Mouse (Mus musculus) heart, embryonic 10.5 days (tissue): Measurements from ENCODE around the gene Padi1. TPM values are rescaled to one million over a fixed set of nuclear protein-coding genes. Genes with fewer than 3 reads are reported as not detected.

Experiments
- DNase-seq: peaks from one replicate; pipeline ENCODE4 v3.0.0-alpha.2; 2017; ENCODE audit warnings: low spot score
- H3K27ac ChIP-seq: fragments of 300-500 bp; sonication (generic); 2 replicates; pipeline ENCODE4 v1.5.1; 2016; ENCODE audit warnings: mild to moderate bottlenecking
- H3K27me3 ChIP-seq: fragments of 300-500 bp; sonication (generic); 2 replicates; pipeline ENCODE4 v1.6.1; 2016; ENCODE audit warnings: mild to moderate bottlenecking; ENCODE audit not compliant: poor library complexity, insufficient read depth, severe bottlenecking
- H3K36me3 ChIP-seq: fragments of 300-500 bp; sonication (generic); 2 replicates; pipeline ENCODE4 v1.6.1; 2016; ENCODE audit warnings: mild to moderate bottlenecking, moderate library complexity
- H3K4me1 ChIP-seq: fragments of 300-500 bp; sonication (generic); 2 replicates; pipeline ENCODE4 v1.6.1; 2016; ENCODE audit warnings: mild to moderate bottlenecking
- H3K4me3 ChIP-seq: fragments of 300-500 bp; sonication (generic); 2 replicates; pipeline ENCODE4 v1.5.1; 2016; ENCODE audit warnings: mild to moderate bottlenecking, moderate library complexity
- H3K9me3 ChIP-seq: fragments of 300-500 bp; sonication (generic); 2 replicates; pipeline ENCODE4 v1.6.1; 2016; ENCODE audit warnings: mild to moderate bottlenecking, moderate library complexity
- WGBS: fragments of 180-500 bp; shearing (Covaris S2); methylation state at CpG from one replicate; pipeline ENCODE4 v1.1.7; 2016; 5-methylcytosine and 5-hydroxymethylcytosine counted together
- polyA plus RNA-seq: library from polyadenylated mRNA; unstranded; fragments of >200 nt; fragmentation: Nextera tagmentation; extraction: Ambion mirVana; gene quantifications from 2 replicates; pipeline ENCODE4 v1.2.1, GENCODE M21; 2016

Padi1 gene
- polyA plus RNA-seq, 1 experiment from 2014 or later: 0.16 TPM

DNA sequence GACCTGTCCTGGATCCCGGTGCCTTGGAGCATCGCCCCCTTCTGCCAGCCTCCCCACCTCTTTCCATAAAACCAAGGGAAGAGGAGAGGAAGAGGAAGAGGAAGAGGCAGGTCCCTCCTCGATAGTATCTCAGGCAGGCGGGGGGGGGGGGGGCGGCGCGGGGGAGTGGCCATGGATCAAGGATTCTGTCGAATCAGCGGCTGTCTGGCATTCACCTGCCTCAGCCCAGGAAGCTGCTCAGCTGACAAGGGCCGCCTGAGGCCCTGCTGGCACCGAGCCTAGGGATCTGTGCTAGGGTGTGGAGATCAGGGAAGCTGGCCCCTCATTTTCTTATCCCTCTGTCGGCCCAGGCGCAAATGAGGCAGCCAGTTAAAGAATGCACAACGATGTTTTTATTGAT lies 33.0 kb downstream of the Padi1 start:
- Histone ChIP-seq H3K4me3 (peak overlapping the region; percentile 41), H3K36me3 (no peaks in the 10 kb centered on the region), H3K9me3 (no peaks in the 10 kb centered on the region), H3K27ac (peak overlapping the region; percentile 88), H3K27me3 (peaks cover 4% of the 10 kb centered on the region; the same call in 1 of the 2 replicates), H3K4me1 (peaks cover 76% of the 10 kb centered on the region)
- no peak for DNase-seq
- 10% methylated on average over 13 of the region's 14 CpGs for WGBS

DNA sequence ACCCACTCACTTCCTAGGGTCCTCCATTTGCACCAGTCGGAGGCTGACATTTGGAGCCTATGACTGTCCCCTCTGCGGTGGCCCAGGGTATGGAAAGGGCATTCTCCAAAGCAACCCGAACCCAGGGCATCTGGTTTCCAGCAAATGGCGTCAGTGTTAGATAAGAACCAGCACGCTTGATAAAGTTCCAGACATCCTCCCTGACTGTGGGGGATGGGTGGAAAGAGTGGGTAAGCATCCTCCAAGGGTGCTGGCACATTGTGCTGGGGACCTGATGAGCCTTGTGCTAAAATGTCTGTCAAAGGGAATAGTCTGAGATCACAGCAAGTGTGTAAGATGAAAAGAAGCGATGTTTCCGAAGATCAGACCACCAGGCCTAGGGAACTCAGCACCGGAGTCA lies 33.4 kb downstream of the Padi1 start:
- Histone ChIP-seq H3K4me3 (peak overlapping the region; percentile 41), H3K27ac (peak overlapping the region; percentile 88), H3K4me1 (peaks cover 76% of the 10 kb centered on the region), H3K36me3 (no peaks in the 10 kb centered on the region), H3K27me3 (peaks cover 8% of the 10 kb centered on the region; the same call in 1 of the 2 replicates), H3K9me3 (no peaks in the 10 kb centered on the region)
- WGBS: 10% methylated on average over 8 of the region's 8 CpGs
- DNase-seq: peak; percentile 81

DNA sequence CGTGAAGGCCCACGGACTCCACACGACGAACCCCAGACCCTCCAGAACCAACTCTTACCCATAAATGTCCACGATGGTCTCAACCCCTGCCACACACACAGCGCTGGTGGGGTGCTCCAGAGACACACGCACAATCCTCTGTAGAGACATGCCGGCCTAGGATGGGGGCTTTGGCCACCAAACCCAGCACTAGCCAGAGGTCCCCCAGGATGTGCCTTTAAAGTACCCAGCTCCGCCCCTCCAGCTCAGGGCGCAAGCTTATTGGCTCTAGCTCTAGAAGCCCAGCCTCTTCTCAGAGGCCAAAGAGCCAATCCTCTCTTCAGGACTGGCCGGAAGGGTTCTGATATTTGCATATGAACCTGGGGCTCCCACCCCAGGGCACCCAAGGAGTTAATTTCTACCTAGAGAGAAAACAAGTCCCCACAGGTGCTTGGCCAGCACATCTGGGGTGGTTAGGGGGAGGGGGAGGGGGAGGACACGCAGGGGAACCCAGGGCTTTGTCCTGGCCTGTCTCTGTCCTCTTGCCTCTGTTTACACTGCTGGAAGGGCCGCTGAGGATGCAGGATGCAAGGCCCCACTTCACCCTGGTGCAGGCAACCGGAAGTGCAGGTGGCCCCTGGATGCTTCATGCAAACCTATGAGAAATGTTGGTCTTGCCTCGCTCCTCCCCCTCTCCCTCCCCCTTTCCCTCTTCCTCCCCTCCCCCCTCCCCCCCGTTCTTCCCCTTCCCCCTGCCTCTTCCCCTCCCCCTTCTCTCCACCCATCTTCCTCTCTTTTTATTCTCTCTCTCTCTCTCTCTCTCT lies 34.9 kb downstream of the Padi1 start, which contains the start of gene Padi3:
TSS of gene Padi3 (minus strand) at position 191 of the 803 bp plus-strand sequence.
- peaks cover 61% of the 10 kb centered on the region for H3K4me1 ChIP-seq
- DNase-seq: no peak
- H3K9me3 ChIP-seq: no peaks in the 10 kb centered on the region
- no peaks in the 10 kb centered on the region for H3K36me3 ChIP-seq
- WGBS: 72% methylated on average over 16 of the region's 16 CpGs
- H3K27me3 ChIP-seq: peaks cover 8% of the 10 kb centered on the region; the same call in 1 of the 2 replicates
- H3K4me3 ChIP-seq: no peak within 1 kb of the TSS
- peak within 1 kb of the TSS; percentile 88 for H3K27ac ChIP-seq

DNA sequence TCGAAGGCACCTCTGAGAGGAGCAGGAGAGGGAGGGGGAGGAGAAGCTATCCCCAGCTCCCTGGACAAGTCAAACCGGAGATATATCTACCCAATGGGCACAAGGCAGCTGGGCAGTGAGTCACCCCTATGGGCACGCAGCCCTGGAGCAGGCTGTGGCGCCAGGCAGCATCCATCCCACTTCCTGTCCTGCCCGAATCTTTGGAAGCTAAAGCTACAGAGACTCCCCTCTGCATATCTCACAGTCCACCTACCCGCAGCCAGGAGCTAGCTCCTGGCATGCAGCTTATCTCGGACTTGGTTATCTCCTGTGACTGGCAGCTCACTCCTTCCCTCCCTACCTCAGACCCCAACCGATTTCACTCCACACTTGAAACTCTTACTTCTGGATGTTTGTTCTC lies 36.5 kb downstream of the Padi1 start:
- peaks cover 8% of the 10 kb centered on the region; the same call in 1 of the 2 replicates for H3K27me3 ChIP-seq
- peaks cover 51% of the 10 kb centered on the region for H3K4me1 ChIP-seq
- peak overlapping the region; percentile 42; the same call in 1 of the 2 replicates for H3K27ac ChIP-seq
- no peak overlapping the region for H3K4me3 ChIP-seq
- H3K36me3 ChIP-seq: no peaks in the 10 kb centered on the region
- H3K9me3 ChIP-seq: no peaks in the 10 kb centered on the region
- WGBS: 32% methylated on average over 8 of the region's 8 CpGs
- no peak for DNase-seq

DNA sequence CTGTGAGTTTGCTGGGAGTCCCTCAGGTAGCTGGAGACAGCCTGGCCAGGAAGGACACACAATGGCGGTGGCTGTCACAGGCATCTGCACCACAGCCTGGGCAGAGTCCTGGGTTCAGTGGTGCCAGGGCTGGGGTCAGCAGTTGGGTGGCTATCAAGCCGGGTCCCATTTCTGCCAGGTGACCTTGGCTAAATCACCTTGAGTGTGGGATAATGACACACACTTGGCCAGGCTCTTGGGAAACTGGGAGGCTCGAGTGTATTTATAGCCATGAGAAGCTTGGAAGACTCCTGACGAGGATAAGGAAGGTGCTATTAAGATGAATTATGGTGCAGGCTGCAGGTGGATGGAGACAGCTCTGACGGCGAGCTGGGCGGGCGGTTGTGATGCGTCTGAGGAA lies 41.0 kb downstream of the Padi1 start:
- DNase-seq: no peak
- whole genome bisulfite sequencing: 73% methylated on average over 9 of the region's 9 CpGs

DNA sequence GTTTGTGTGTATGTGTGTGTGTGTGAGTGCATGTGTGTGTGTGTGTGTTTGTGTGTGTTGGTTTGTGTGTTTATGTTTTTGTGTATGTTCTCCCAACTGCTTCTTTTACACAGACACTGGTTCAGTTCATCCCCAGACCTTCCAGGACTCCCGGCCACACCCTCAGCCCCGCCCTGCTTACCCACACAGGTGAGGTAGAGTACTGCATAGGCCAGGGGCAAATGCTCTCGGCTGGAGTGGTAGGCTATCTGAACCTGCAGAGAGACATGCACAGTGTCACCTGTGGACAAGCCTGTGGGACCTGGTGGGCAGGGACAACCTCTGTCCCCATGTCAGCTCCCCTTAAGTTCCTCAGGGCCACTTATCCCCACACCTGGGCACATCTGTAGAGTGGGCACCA lies 44.2 kb downstream of the Padi1 start:
- H3K4me1 ChIP-seq: no peaks in the 10 kb centered on the region
- H3K9me3 ChIP-seq: no peaks in the 10 kb centered on the region
- no peak overlapping the region for H3K27ac ChIP-seq
- DNase-seq: no peak
- no peak overlapping the region for H3K4me3 ChIP-seq
- H3K27me3 ChIP-seq: peaks cover 6% of the 10 kb centered on the region; the same call in 1 of the 2 replicates
- WGBS: 84% methylated on average over 3 of the region's 3 CpGs
- no peaks in the 10 kb centered on the region for H3K36me3 ChIP-seq

More for the DNA sequence above, 41.0 kb downstream of the Padi1 start:
- no peaks in the 10 kb centered on the region for H3K9me3 ChIP-seq
- peak overlapping the region; percentile 36; the same call in 1 of the 2 replicates for H3K27ac ChIP-seq
- no peaks in the 10 kb centered on the region for H3K36me3 ChIP-seq
- H3K4me3 ChIP-seq: no peak overlapping the region
- peaks cover 10% of the 10 kb centered on the region for H3K4me1 ChIP-seq
- H3K27me3 ChIP-seq: peaks cover 11% of the 10 kb centered on the region; the same call in 1 of the 2 replicates

DNA sequence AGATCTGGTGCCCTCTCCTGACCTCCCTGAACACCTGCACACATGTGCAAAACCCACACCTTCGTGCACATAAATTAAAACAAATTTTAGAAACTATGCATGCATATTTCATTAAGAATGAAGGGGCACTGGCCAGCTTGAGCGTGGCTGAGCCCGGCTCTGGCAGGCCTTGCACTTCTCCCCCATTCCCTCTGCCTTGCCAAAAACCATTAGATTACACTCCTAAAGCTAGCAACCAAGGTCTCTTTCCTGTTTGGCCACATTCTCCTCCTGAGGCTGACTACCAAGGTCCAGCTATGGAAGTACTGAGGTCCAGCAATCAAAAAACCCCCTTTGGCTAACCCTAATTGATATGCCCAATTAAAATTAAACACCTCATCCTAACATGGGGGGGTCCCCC lies 48.8 kb downstream of the Padi1 start:
- Histone ChIP-seq H3K9me3 (no peaks in the 10 kb centered on the region), H3K27ac (no peak overlapping the region), H3K4me3 (no peak overlapping the region), H3K36me3 (no peaks in the 10 kb centered on the region), H3K4me1 (peaks cover 18% of the 10 kb centered on the region; the same call in 1 of the 2 replicates), H3K27me3 (peaks cover 15% of the 10 kb centered on the region; the same call in 1 of the 2 replicates)
- no peak for DNase-seq
- WGBS: 80% methylated on average over 3 of the region's 3 CpGs

DNA sequence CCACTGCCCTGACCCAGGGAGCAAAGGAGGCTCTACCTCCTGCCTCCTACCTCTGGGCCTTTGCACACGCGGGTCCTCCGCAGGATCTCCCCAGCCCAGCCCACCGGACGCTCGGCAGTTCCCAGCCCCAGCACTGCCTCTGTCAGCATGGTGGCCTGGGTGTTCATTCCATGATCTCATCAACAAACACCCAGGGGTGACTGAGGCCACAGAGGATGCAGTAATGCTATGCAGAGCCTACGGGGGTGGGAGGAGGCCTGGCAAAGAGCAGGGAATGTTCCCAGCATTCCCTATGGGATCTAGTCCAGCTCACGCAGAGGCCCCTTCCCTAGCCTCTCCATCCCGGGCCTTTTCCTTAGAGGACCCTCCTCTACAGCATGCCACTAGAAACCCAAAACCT lies 50.9 kb downstream of the Padi1 start:
- H3K9me3 ChIP-seq: no peaks in the 10 kb centered on the region
- H3K4me1 ChIP-seq: peaks cover 25% of the 10 kb centered on the region
- H3K27me3 ChIP-seq: peaks cover 15% of the 10 kb centered on the region; the same call in 1 of the 2 replicates
- DNase-seq: no peak
- no peak overlapping the region for H3K4me3 ChIP-seq
- 84% methylated on average over 9 of the region's 9 CpGs for WGBS
- no peak overlapping the region; the same call in 1 of the 2 replicates for H3K27ac ChIP-seq
- no peaks in the 10 kb centered on the region for H3K36me3 ChIP-seq

DNA sequence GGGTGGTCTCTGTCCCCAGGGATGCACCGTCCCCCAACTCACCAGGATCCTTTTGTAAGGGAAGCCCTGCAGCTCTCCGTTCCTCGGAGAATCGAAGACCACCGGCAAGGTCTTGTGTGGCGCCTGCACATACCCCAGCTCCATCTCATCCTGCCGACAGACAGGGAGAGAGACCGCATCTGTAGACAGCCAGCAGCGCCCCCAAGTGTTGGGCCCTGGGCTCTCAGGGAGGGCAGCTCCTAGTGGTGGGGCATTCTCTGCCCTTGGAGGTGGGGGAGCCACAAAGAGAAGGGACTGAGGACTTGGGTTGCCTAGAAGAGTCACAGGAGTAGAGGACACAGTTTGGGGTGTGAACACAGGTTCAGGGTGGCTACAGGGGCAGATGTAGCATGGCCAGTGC lies 51.8 kb downstream of the Padi1 start:
- 69% methylated on average over 9 of the region's 9 CpGs for WGBS
- H3K27me3 ChIP-seq: peaks cover 15% of the 10 kb centered on the region; the same call in 1 of the 2 replicates
- H3K4me3 ChIP-seq: no peak overlapping the region
- peaks cover 32% of the 10 kb centered on the region for H3K4me1 ChIP-seq
- peak overlapping the region; percentile 6; the same call in 1 of the 2 replicates for H3K27ac ChIP-seq
- no peaks in the 10 kb centered on the region for H3K36me3 ChIP-seq
- no peaks in the 10 kb centered on the region for H3K9me3 ChIP-seq
- no peak for DNase-seq

DNA sequence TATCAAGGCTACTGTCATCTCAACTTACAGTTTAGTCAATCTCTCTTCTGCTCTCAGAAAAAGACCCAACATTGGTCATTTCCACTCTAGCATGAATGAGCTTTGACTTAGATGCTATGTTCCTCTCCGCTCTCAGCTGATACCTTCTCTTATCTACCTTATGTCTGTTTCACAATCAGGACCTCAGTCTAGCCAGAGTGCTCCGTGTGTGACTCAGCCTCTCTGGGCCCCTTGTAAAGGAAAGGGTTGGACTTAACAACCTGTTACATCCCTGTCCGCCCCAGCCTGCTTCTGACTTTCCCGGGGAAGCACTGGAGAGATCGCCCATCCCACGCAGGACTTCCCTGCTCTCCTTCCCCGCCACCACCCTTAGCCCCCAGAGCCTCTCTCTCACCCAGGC lies 53.0 kb downstream of the Padi1 start:
- H3K4me3 ChIP-seq: no peak overlapping the region
- no peak for DNase-seq
- 79% methylated on average over 7 of the region's 7 CpGs for WGBS
- H3K9me3 ChIP-seq: no peaks in the 10 kb centered on the region
- peaks cover 35% of the 10 kb centered on the region for H3K4me1 ChIP-seq
- no peak overlapping the region for H3K27ac ChIP-seq
- H3K36me3 ChIP-seq: no peaks in the 10 kb centered on the region
- H3K27me3 ChIP-seq: peaks cover 15% of the 10 kb centered on the region; the same call in 1 of the 2 replicates

DNA sequence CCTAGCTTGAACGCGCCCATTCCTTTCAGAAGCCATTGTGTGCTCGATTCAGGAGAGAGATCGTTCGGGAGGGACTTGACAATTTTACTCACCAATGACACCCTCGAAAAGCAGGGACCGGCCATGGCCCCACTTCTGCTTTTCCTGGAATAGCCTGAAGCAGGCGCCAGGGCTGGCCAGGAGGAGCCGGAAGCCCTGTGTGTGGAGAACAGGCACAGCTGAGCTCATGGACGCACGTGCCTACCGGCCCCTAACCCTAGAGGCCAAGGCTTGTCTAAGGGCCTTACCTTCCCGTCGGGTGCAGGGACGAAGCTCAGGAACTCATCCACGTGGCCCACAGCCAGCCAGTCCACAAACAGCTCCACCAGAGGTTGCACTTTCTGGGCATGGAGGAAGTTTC lies 54.5 kb downstream of the Padi1 start:
- no peaks in the 10 kb centered on the region for H3K9me3 ChIP-seq

DNA sequence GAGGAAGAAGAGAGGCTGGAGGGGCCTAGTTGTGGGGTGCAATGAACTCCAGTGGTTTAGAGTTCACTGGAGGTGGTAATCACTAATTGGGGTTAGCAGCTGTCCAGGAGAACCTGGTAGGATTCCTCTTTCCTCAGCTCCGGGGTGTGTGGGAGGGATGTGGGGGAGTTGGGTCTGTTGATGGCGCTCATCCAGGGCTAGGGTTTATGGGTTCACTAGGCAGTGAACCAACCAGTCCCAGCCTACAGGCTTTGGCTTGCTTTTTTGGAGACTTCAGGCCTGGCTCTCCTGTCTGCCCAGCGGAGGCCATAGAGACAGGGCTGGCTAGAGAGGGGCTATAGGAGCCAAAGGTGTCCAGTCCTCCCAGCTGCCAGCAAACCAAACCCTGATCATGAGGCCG lies 55.6 kb downstream of the Padi1 start:
- WGBS: 79% methylated on average over 4 of the region's 4 CpGs
- no peak for DNase-seq
- Histone ChIP-seq H3K9me3 (no peaks in the 10 kb centered on the region), H3K4me1 (peaks cover 28% of the 10 kb centered on the region), H3K27ac (peak overlapping the region; percentile 52; the same call in 1 of the 2 replicates), H3K27me3 (peaks cover 15% of the 10 kb centered on the region; the same call in 1 of the 2 replicates), H3K4me3 (no peak overlapping the region), H3K36me3 (no peaks in the 10 kb centered on the region)

More for the DNA sequence above, 54.5 kb downstream of the Padi1 start:
- Histone ChIP-seq H3K36me3 (no peaks in the 10 kb centered on the region), H3K27ac (no peak overlapping the region), H3K4me3 (no peak overlapping the region), H3K4me1 (peaks cover 34% of the 10 kb centered on the region), H3K27me3 (peaks cover 15% of the 10 kb centered on the region; the same call in 1 of the 2 replicates)
- DNase-seq: no peak
- 80% methylated on average over 16 of the region's 16 CpGs for WGBS

DNA sequence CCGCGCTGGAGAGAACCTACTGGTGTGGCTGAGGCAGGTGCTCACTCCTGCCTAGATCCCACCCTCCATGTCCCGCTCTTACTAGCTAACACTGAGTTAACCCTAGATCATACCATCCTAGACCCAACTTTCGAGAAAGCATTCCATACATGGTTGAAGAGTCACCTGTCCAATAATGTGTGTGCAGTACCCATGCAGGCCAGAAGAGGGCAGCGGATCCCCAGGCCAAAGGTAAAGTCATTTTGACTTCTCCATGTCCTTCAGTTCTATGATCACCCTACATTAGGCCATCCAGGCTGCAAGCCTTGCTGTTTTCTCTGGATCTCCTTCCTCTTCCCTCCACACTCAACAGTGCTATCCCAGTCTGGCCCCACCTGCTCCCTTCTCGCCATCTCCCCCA lies 56.6 kb downstream of the Padi1 start:
- Histone ChIP-seq H3K36me3 (no peaks in the 10 kb centered on the region), H3K4me3 (no peak overlapping the region), H3K27ac (no peak overlapping the region), H3K27me3 (peaks cover 12% of the 10 kb centered on the region; the same call in 1 of the 2 replicates), H3K4me1 (peaks cover 24% of the 10 kb centered on the region), H3K9me3 (0 out of 2 replicates have a peak, but pooled peaks cover 3% of the 10 kb centered on the region)
- WGBS: 47% methylated on average over 6 of the region's 6 CpGs
- peak; percentile 91 for DNase-seq
